Mouse (Mus musculus) heart, postnatal 14 days (tissue): ENCODE measurements around the gene Adgrg6. TPM values are rescaled to one million over a fixed set of nuclear protein-coding genes. Genes with fewer than 3 reads are reported as not detected.

Experiments
- DNase-seq, 2 experiments: peaks; one replicate each; pipeline ENCODE4 v3.0.0; 2021 to 2022
- intact Hi-C: fragments of 180-260 bp; cut with DNase I; formaldehyde crosslinking; loops from one replicate; pipeline ENCODE4 v1.15.1; 2025
- total RNA-seq, 2 experiments: library from RNA; stranded (reverse); gene quantifications; 2 replicates each; pipeline ENCODE4 v1.2.3; 2021

Gene Adgrg6
- total RNA-seq, 2 experiments from 2014 or later = 2.7 to 3.5 TPM

DNA sequence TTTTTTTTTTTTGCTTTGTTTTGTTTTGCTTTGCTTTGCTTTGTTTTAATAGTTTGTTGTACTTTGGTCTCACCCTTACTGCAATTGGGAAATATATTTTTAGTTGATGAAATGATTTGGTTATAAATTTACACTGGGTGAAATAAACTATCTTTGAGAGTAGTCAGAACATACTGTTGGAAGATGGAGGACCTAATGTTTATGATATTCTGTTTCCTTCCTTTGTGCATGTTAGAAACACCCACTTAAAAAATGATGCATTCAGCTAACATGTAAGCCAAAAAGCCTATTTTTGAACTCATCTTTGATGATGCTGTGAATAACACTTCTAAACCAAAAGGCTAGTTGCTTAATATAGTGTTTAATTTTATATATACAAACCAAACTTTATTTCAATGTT is 50.3 kb downstream of the Adgrg6 start:
- no peak for DNase-seq
- intact Hi-C loops = no loop called here

DNA sequence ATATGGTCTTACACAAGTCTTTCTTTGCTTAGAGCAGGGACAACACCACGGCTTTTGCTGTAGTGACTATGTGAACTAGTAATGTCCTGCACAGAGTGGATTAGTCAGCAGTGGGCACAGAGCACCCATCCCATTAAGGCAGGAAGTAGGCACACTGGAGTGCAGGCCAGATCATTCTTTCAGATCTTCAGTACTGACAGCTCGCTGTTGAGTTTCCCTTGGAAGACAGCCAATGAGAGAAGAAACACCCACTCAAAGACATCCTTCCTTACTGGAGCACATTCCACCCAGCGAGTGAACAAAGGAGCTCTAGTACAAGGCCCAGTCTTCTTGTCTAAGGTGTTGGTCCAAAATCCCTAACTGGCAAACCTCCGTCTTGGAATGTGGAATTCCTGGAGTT is 53.6 kb downstream of the Adgrg6 start:
- DNase-seq = no peak
- intact Hi-C loops = no loop called here

DNA sequence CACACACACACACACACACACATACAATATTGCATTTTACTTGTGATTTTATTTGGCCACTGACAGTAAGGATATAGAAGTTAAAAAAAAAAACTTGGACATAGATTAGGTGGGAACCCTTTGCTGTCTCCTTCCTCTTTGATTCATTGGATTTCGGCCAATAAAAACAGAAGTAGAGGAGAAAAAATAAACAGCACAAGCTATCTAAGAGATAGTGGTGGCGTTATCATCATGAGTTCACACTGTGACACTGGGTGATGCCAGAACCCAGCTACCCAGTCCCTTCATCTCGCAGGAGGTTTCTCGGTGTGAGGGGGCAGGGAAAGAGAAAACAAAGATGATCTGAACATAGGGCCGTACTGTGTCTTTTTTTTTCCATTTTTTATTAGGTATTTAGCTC is 62.2 kb downstream of the Adgrg6 start:
- DNase-seq = no peak
- intact Hi-C loops = no loop called here

DNA sequence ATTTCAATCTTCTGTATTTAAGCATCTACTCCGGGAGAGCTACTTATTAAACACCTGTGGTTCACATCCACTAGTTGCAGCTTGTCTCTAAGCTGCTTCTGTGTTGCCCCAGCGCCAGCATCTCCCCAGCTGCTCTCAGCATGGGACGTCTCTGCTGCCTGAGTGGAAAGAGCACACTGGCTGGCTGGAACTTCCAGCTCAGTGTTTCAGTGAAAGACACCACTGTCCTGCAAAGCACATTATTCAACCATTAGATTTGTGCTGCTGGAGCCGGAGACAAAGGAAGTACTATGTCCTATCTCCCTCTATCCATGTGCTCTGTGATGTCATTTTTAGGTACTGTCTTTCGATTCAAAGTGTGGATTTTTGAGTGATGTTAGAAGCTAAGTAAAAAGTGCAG is 63.0 kb downstream of the Adgrg6 start:
- no peak for DNase-seq

DNA sequence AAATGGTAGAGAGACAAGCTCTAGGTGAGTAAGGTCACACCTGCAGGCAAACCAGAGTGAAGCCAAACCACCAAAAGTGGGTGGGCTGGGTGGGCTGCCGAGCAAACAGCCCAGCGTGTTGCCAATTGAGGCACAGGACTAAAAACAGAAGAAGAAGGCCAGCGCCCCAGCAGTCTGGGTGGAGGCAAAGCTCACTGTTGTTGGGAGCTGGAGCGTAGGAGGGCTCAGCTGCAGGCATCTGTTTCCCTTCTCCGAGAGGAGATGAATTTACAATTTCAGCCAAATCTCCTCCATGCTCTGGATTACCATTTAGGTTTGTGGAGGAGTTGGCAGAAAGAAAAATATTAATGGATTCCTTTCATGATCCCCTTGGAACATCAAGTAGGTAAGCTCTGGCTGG is 64.5 kb downstream of the Adgrg6 start:
- DNase-seq = no peak
- intact Hi-C loops = no loop called here

More for the DNA sequence above, 63.0 kb downstream of the Adgrg6 start:
- intact Hi-C loops = no loop called here

DNA sequence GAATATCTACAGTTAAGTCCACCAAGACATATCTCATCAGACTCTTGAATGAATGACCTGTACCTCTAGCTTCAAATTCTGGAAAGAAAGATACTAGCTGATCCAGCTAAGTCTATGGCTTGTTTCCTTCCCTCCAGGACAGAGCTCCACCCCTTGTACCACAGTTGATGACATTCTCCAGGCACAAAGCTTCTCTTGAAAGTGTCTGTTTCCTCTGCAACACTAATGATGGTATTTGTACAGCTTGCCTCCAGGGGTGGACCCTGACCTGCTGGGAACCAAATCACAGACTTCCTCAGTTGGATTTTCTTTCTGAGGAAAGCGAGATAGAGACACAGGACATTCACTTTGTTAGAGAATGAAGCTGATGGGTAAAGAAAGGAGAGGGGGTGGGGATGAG is 69.1 kb downstream of the Adgrg6 start:
- intact Hi-C loops = no loop called here

DNA sequence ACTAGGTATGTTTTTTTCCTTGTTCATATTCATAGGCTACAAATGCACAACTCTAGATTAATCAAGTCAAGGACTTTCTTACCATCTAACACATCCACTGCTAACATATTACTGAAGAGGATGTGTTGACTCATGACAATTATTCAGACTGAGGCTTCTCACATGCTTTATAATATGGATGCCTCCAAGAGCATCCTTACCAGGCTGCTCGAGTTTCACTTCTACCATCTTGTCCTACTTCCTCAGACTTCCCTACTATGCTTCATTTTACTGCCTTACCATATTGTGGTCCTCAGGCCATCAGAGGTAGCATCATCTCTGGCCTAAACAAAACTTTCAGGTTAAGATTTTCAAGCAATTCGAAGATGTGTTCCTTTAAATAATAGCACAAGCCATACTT is 69.8 kb downstream of the Adgrg6 start:
- intact Hi-C loops = no loop called here
- DNase-seq = no peak

More for the DNA sequence above, 69.1 kb downstream of the Adgrg6 start:
- no peak for DNase-seq

DNA sequence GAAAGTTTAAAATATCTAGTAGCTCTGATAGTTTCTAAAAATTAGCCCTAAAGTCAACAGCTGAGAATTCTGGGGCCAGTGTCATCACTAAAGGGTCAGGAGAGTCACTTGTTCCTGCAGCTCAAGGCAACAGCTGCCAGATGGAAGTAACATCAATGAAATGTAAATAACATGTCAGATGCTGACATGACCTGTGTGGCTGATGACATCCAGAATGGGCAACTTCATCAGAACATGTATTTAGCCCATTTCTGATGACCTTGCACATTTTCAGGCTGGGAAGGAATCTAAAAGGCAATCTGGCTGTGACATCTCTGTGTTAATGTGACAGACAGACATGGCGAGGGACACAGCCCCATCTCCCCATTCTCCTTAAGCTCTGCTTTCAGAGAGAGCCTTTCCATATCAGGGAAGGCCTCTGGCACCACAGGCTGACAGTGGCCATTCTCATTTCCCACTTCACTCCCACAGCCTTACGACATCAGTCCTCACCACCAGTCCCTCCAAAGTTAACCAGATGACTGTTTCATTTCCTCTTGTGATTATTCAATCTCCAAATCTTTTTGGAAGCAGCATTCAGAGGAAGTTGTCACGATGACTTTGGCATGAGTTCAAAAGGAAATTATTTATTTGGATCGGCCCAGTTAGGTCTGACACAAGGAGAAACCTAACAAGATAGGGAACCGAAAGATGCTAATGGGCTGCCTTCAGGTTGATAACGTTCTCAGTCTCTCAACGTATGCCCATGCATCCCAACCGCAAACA is 70.7 kb downstream of the Adgrg6 start:
- intact Hi-C loops = no loop called here
- no peak for DNase-seq

DNA sequence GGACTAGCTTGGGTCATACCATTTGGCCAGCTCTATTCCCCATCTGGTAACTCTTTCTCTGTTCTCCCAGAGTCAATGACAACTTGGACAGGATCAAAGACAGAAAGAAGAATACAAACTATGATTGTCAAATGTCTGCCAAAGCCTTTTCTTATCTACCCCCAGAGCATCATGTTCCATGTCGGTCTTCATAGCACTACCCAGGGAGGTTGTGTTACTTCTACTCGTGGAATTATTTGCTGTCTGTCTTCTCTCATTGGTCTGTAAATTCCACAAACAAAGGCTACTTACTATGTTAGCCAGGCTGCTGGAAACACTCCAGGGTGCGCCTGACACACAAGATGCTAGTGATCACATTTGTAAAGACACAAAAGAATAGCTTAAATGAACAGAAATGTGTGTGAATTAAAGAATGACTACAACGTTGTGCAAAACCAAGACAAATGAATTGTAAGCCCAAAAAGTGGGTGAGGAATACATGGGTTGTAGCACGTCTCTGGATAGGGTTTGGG is 74.4 kb downstream of the Adgrg6 start:
- intact Hi-C loops = no loop called here

DNA sequence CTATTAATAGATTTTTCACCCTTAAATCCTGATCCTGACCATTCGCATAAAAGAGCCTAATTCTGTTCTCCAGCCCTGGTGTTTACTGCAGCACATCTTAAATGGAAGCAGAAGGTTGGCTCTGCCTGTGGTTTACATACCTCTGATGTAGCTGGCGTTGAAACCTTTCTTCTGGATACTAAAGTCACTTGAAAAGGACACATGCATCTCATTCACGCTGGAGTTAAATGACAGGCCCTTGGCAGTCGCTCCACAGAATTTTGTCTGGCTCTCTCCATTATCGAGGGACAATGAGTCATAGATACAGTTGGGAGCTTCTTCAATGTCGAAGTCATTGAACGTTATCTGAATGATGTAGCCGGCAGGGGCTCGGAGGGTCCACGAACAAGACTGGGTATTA is 76.8 kb downstream of the Adgrg6 start:
- no peak for DNase-seq

More for the DNA sequence above, 74.4 kb downstream of the Adgrg6 start:
- DNase-seq = no peak

DNA sequence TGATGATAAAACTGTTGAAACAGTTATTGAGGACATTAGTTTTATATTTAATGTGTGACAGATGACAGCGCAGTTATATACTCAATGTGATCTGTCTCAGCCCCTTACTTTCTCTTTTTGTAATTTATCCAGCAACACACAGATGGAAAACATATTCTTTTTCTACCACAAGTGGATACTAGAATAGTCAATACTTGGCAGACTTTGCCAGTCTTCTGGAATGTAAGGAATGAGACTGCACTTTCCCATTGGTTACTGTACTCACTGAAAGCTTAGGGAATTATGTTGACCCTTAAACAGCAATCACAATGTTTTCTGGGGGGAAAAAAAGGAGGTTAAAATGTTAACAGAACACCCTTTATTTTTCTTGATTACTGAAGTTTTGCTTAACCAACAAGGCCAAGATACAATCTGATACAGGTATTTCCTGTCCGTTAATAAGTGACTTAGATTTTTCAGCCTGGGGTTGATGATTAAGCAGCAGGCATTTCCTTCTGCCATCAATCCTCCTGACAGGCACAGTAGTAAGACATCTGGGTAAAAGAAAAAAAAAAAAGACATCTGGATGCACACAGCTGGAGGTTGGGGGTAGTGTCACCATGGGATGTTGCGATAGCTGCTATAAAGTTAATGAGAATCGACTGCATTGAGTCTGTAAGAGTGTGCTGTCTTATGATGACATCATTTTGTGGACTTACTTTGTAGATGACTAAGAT is 81.5 kb downstream of the Adgrg6 start:
- intact Hi-C loops = no loop called here
- DNase-seq = no peak

More for the DNA sequence above, 76.8 kb downstream of the Adgrg6 start:
- intact Hi-C loops = no loop called here

DNA sequence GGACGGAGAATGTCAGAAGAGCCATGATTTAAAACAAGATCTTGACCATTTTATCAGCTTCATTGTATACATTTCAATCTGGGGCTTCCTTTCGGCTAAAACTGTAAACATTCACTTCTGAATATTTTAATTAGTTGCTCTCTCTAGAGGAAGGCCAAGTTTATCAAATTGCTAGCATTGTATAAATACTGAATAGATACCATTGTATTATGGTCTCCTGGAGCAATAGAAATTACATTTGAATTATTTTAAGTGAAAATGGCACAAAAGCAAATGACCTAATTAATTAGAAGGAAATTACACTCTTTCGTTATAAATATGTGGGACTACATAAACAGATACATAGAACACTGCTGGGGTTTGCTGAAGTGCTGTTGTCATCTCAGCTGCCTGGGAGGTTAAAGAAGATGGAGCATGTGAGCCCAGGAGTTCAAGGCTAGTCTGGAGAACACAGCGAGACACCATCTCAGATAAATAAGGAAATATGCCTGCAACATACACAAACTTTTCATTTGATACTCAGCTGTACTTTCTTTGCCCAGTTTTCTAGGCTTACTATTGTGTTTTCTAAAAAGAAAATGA is 84.4 kb downstream of the Adgrg6 start:
- no peak for DNase-seq
- intact Hi-C loops = no loop called here

DNA sequence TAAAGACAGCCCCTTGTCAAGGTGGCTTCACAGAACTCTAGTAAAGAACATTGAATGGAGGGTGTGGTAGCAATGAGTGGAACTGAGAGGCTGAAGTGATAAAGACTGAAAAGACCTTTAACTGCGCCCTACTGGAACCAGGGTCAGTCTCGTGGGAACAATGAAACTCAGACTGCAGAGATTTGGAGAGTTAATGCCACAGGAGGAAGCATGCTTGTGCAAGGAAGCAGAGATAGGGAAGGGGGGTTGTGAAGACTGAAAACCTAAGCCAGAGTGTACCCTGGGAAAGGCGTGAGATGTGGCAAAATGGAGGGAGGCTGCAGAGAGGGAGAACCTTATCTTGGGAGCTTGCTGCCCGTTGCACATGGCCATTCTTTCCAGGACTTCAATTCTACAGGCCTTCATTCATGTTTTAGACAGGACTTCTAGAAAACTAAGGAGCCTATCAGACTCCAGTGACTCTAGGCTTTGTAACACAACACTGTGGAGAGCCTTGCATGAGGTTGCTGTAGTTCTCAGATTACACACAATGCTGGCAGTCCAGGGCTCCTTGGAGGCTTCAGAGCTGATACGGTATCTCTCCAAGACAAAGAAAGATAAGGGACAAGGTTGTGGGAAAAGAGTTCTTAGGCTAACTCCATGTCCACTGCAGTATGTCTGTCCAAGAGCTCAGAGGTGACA is 85.1 kb downstream of the Adgrg6 start:
- intact Hi-C loops = no loop called here
- no peak for DNase-seq

DNA sequence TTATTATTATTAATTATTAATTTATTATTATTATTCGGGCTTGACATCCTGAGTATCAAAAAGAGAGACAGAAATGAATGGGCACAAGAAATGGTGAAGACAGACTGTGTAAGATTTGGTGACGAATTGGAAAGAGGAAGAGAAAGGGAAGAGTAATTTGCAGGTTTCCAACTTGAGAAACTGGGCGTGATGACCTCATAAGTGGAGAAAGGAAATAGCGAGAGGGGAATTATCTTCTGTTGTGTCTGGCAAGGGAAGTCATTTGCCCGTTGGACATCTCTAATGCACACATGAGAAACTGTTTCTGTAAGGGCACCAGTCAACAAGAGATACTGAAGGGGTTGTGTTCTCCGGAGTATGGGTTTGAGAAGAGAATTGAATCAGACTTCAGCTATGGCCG is 85.6 kb downstream of the Adgrg6 start:
- intact Hi-C loops = no loop called here
- DNase-seq = no peak

DNA sequence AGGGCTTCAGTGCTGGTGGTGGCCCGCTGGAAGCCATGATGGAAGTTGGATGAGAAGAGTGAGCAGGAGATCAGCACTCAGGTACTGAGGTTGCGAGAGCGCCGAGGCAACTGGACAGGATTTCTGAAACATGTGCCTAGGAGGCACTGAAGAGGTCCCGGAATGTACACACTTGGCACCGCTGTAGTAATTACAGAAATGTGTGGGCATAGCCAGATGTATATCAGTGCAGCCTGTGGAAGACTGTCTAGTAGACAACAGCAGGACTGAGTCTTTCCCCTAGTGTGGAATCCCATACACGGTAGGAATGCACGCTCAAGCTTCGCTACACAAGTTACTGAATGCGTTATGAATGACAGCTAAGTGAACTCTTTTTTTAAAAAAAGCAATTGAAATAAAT is 86.1 kb downstream of the Adgrg6 start:
- intact Hi-C loops = no loop called here
- no peak for DNase-seq

DNA sequence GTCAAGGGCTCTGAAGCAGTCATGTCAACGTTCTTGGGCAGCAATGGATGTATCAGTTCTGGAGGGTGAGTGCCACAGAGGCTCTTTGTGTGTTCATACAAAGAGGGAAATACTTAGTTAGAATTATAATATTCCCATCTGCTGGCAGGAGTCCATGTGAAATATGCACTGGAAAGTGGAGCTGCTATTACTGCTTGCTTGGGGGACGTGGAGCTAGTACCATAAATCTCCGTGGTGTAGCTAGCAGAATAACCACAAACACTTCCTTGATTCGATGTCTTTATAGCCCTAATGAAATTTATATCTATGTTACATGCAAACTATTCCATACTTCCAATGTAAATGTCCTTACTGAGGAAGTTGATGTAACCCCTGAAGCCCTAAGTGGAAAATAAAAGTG is 91.0 kb downstream of the Adgrg6 start:
- DNase-seq = no peak
- intact Hi-C loops = no loop called here

DNA sequence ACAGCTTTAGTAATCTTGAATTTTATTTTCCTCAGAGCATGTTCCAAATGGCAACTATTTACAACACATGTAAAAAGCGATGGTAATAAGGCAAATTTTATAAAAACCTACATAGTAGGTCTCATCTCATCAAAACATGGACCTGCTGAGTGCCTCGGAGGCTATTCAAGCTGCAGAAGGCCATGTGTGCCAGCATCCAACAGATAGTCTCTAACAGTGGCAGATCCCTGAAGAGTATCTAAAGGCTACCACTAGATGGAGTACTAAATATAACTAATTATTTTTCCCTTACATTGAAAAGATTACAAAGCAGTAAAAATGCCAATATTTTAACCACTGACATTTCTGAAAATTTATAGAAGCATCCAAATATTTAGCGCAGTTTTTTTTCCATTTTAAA is 93.6 kb downstream of the Adgrg6 start:
- intact Hi-C loops = loop anchor here (2.0 kb wide), 1 partner anchor 253 kb away; the partner anchor contains the start of genes Nmbr and Vta1
- no peak for DNase-seq

DNA sequence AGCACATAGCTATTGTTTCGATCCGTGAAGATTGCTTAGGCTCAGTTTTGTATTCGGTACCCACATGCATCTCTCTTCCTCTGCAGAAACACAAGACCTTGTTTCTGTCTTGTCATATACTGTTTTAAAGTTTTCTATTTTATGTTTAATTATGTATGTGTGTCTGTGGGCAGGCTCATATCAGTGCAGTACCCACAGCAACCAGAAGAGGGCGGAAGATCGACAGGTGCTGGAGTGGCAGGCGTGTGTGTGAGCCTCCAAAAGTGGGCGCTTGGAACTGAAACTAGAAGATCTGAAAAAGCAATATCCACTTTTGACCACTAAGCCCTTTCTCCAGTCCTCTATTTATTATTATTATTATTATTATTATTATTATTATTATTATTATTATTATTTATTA is 95.4 kb downstream of the Adgrg6 start:
- intact Hi-C loops = loop anchor here (2.0 kb wide), 1 partner anchor 255 kb away; the partner anchor contains the start of genes Nmbr and Vta1
- no peak for DNase-seq

DNA sequence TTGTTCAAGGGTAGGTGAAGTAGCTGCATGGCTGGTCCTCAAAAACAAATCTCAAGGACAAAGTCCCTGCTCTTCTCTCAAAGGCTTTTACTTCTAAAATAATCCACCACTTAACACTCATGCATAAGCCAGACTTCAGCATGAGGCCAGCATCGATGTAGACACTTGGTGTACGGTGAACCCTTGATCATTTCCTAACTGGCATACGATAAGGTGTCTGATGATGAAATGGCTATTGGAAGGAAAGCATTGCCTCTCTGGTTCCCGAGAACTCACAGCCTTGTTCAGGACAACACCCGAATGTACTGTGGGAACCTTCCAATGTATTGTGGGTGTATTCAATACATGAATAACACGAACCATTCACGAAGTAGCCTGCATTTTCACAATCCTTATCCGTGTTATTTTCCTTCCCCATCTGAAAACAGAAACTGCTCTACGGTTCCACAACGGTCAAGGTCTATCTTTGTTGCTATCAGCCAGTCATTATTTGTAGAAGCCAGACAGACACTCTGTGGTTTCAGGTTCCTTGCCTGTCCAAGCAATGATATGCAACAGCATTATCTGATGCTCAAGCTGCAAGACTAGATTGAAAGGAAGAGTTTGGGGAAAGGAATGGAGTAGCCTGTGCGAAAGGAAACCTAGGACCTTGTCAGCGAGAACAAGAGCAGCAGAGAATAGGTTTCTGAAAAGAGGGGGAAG is 99.7 kb downstream of the Adgrg6 start:
- intact Hi-C loops = no loop called here
- DNase-seq = no peak
